Mouse (Mus musculus) MEL (cell line): ENCODE data around the gene Clip3. TPM values are rescaled to one million over a fixed set of nuclear protein-coding genes. Genes with fewer than 3 reads are reported as not detected.

Experiments
- DNase-seq: peaks from one replicate; pipeline ENCODE4 v3.0.0; 2011; ENCODE audit warnings: low read depth, low spot score
- H3K27ac ChIP-seq: 2 replicates; pipeline ENCODE4 v1.5.1; 2012; ENCODE audit warnings: low read depth, mild to moderate bottlenecking, control low read depth, low read length, moderate library complexity; ENCODE audit not compliant: control insufficient read depth
- H3K27me3 ChIP-seq, 2 experiments: fragments of 150-350 bp in 1 of 2; sonication (generic) in 1 of 2; 2 replicates each; pipeline ENCODE4 v1.6.1; 2012; ENCODE audit warnings: low read length in 2 of 2, mild to moderate bottlenecking in 2 of 2, improper control_type of control experiment in 1 of 2, moderate library complexity in 1 of 2; ENCODE audit not compliant: insufficient read depth in 2 of 2, control insufficient read depth in 1 of 2
- H3K36me3 ChIP-seq, 2 experiments: 2 replicates each; pipeline ENCODE4 v1.6.1; 2012 to 2014; ENCODE audit warnings: low read length in 2 of 2, improper control_type of control experiment in 1 of 2, inconsistent platforms in 1 of 2, mild to moderate bottlenecking in 1 of 2; ENCODE audit not compliant: insufficient read depth in 2 of 2, control insufficient read depth in 1 of 2
- H3K4me1 ChIP-seq, 2 experiments: fragments of 150-350 bp in 1 of 2; sonication (generic) in 1 of 2; 2 replicates each; pipeline ENCODE4 v1.6.1; 2012; ENCODE audit warnings: low read length in 2 of 2, improper control_type of control experiment in 1 of 2, mild to moderate bottlenecking in 1 of 2; ENCODE audit not compliant: insufficient read depth in 2 of 2, control insufficient read depth in 1 of 2
- H3K4me3 ChIP-seq, 2 experiments: fragments of 150-350 bp in 1 of 2; sonication (generic) in 1 of 2; 2 replicates each; pipeline ENCODE4 v1.5.1; 2012; ENCODE audit warnings: low read depth in 2 of 2, low read length in 2 of 2, mild to moderate bottlenecking in 2 of 2, moderate library complexity in 2 of 2, control low read depth in 1 of 2, improper control_type of control experiment in 1 of 2; ENCODE audit not compliant: control insufficient read depth in 1 of 2, insufficient read depth in 1 of 2
- H3K79me2 ChIP-seq: 2 replicates; pipeline ENCODE4 v1.6.1; 2012; ENCODE audit warnings: mild to moderate bottlenecking, low read length, moderate library complexity; ENCODE audit not compliant: control insufficient read depth, poor library complexity, insufficient read depth
- H3K9ac ChIP-seq: 2 replicates; pipeline ENCODE4 v1.6.1; 2012; ENCODE audit warnings: low read depth, mild to moderate bottlenecking, control low read depth, low read length, moderate library complexity; ENCODE audit not compliant: control insufficient read depth, poor library complexity, severe bottlenecking
- H3K9me3 ChIP-seq: fragments of 150-350 bp; sonication (generic); replicated peaks from 2 replicates; pipeline ENCODE4 v1.6.1; 2012; ENCODE audit warnings: mild to moderate bottlenecking, low read length, improper control_type of control experiment, moderate library complexity; ENCODE audit not compliant: insufficient read depth
- BHLHE40 ChIP-seq: IDR thresholded peaks from 2 replicates; pipeline ENCODE4 v1.6.1; 2012; ENCODE audit warnings: low read depth, mild to moderate bottlenecking, inconsistent platforms, low read length, improper control_type of control experiment, borderline replicate concordance
- CHD2 ChIP-seq: IDR thresholded peaks from 2 replicates; pipeline ENCODE4 v1.6.1; 2011; ENCODE audit warnings: low read length, improper control_type of control experiment
- EP300 ChIP-seq, 2 experiments: IDR thresholded peaks; 2 replicates each; pipeline ENCODE4 v1.6.1; 2011; ENCODE audit warnings: improper control_type of control experiment in 2 of 2, low read length in 2 of 2, low read depth in 1 of 2, mild to moderate bottlenecking in 1 of 2
- GABPA ChIP-seq: IDR thresholded peaks from 2 replicates; pipeline ENCODE4 v1.6.1; 2012; ENCODE audit warnings: low read depth, mild to moderate bottlenecking, inconsistent platforms, low read length, improper control_type of control experiment, moderate library complexity
- GATA1 ChIP-seq: IDR thresholded peaks from 2 replicates; pipeline ENCODE4 v1.6.1; 2011; ENCODE audit warnings: low read depth, low read length, improper control_type of control experiment
- HCFC1 ChIP-seq: IDR thresholded peaks from 2 replicates; pipeline ENCODE4 v1.6.1; 2012; ENCODE audit warnings: low read depth, mild to moderate bottlenecking, inconsistent platforms, low read length, improper control_type of control experiment, moderate library complexity
- JUND ChIP-seq: IDR thresholded peaks from 2 replicates; pipeline ENCODE4 v1.6.1; 2011; ENCODE audit warnings: low read depth, mild to moderate bottlenecking, improper control_type of control experiment, low read length
- MAX ChIP-seq: IDR thresholded peaks from 2 replicates; pipeline ENCODE4 v1.6.1; 2011; ENCODE audit warnings: low read length, improper control_type of control experiment
- MAZ ChIP-seq: IDR thresholded peaks from 2 replicates; pipeline ENCODE4 v1.6.1; 2012; ENCODE audit warnings: low read depth, mild to moderate bottlenecking, inconsistent platforms, low read length, improper control_type of control experiment
- MEF2A ChIP-seq: IDR thresholded peaks from 2 replicates; pipeline ENCODE4 v1.6.1; 2014; ENCODE audit warnings: low read depth, mild to moderate bottlenecking, inconsistent platforms, low read length, improper control_type of control experiment; ENCODE audit not compliant: poor library complexity, insufficient replicate concordance, severe bottlenecking; ENCODE audit errors: extremely low read depth
- NRF1 ChIP-seq: IDR thresholded peaks from 2 replicates; pipeline ENCODE4 v1.6.1; 2014; ENCODE audit warnings: low read depth, mild to moderate bottlenecking, inconsistent platforms, low read length, improper control_type of control experiment, moderate library complexity; ENCODE audit not compliant: poor library complexity, insufficient read depth, severe bottlenecking
- POLR2A ChIP-seq, 2 experiments: IDR thresholded peaks; 2 replicates each; pipeline ENCODE4 v1.6.1; 2011 to 2012; ENCODE audit warnings: low read length in 2 of 2, mild to moderate bottlenecking in 2 of 2, control low read depth in 1 of 2, improper control_type of control experiment in 1 of 2, low read depth in 1 of 2, moderate library complexity in 1 of 2; ENCODE audit not compliant: control insufficient read depth in 1 of 2, insufficient read depth in 1 of 2, poor library complexity in 1 of 2
- SIN3A ChIP-seq: IDR thresholded peaks from 2 replicates; pipeline ENCODE4 v1.6.1; 2012; ENCODE audit warnings: low read length, improper control_type of control experiment, inconsistent platforms
- SMC3 ChIP-seq: IDR thresholded peaks from 2 replicates; pipeline ENCODE4 v1.6.1; 2011; ENCODE audit warnings: low read depth, low read length, improper control_type of control experiment
- TBP ChIP-seq: IDR thresholded peaks from 2 replicates; pipeline ENCODE4 v1.8.0; 2011; ENCODE audit warnings: low read depth, low read length, improper control_type of control experiment
- TCF12 ChIP-seq: IDR thresholded peaks from 2 replicates; pipeline ENCODE4 v1.6.1; 2014; ENCODE audit warnings: low read depth, mild to moderate bottlenecking, inconsistent platforms, low read length, improper control_type of control experiment, moderate library complexity
- UBTF ChIP-seq: IDR thresholded peaks from 2 replicates; pipeline ENCODE4 v1.6.1; 2012; ENCODE audit warnings: low read depth, mild to moderate bottlenecking, inconsistent platforms, low read length, improper control_type of control experiment, moderate library complexity, borderline replicate concordance; ENCODE audit not compliant: insufficient read depth
- USF1 ChIP-seq: IDR thresholded peaks from 2 replicates; pipeline ENCODE4 v1.6.1; 2014; ENCODE audit warnings: low read depth, mild to moderate bottlenecking, inconsistent platforms, low read length, improper control_type of control experiment, moderate library complexity
- ZC3H11A ChIP-seq: IDR thresholded peaks from 2 replicates; pipeline ENCODE4 v1.6.1; 2012; ENCODE audit warnings: low read depth, mild to moderate bottlenecking, inconsistent platforms, low read length, improper control_type of control experiment
- ZKSCAN1 ChIP-seq: IDR thresholded peaks from 2 replicates; pipeline ENCODE4 v1.6.1; 2012; ENCODE audit warnings: low read depth, mild to moderate bottlenecking, inconsistent platforms, low read length, improper control_type of control experiment, moderate library complexity
- ZMIZ1 ChIP-seq: IDR thresholded peaks from 2 replicates; pipeline ENCODE4 v1.6.1; 2012; ENCODE audit warnings: low read depth, mild to moderate bottlenecking, inconsistent platforms, low read length, improper control_type of control experiment, moderate library complexity
- ZNF384 ChIP-seq: IDR thresholded peaks from 2 replicates; pipeline ENCODE4 v1.6.1; 2012; ENCODE audit warnings: low read depth, mild to moderate bottlenecking, inconsistent platforms, low read length, improper control_type of control experiment
- polyA plus RNA-seq, 2 experiments: library from polyadenylated mRNA; stranded (reverse) in 1 of 2; unstranded in 1 of 2; fragments of >175 nt in 1 of 2; fragments of >200 nt in 1 of 2; gene quantifications; 2 replicates each; pipeline versions ENCODE4 v1.2.1 to v1.2.4; 2012; ENCODE audit warnings: low replicate concordance in 2 of 2, low read depth in 1 of 2; ENCODE audit not compliant: insufficient read length in 2 of 2, insufficient read depth in 1 of 2, missing spikeins in 1 of 2
- total RNA-seq: library from RNA; depleted of rRNA; stranded (reverse); fragments of 300-350 nt; gene quantifications from 2 replicates; pipeline ENCODE4 v1.2.3, GENCODE M21; 2012

Gene Clip3
- total and polyA plus RNA-seq, 3 experiments = 0.19 TPM; not detected in 2

DNA sequence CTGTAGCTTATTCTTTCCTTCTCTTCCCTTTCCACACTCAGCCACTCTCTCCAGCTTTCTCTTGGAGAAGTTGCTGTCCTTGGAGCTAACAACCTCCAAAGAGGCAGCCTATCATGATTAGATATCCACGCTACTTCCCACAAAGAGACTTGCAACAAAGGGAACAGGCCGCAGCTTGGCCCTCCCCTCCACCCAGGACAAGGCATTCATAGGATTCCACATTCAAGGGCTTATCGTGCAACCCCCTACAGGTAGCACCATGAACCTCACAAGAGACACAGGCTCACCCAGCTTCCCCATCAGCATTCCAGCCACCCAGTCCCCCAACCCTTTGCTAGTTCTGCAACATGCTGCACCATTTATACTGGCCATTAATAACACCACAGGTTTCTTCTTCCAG is 24.7 kb upstream of the Clip3 start:
- DNase-seq = no peak
- H3K27ac ChIP-seq = no peak overlapping the region
- no peaks in the 10 kb centered on the region for H3K36me3 ChIP-seq

DNA sequence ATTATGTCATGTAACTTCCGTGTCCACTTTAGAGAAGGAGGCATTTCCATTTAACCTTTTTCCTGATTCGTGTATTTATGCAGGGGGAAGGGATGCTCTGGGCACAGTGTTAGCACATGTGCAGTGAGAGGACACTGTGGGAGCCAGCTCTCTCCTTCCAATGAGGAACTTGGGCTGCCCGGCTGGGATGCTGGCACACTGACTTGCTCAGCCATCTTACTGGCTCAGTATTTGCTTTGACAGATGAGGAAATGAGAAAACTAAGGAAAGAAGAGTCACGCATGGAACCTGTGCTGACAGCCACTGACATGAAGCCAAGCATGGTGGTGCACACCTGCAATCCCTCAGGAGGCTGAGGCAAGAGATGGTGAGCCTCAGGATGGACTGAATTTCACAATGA is 21.9 kb upstream of the Clip3 start:
- H3K27me3 ChIP-seq = no peaks in the 10 kb centered on the region
- no peak for TF ChIP-seq MEF2A
- no peak for TF ChIP-seq GABPA
- TF ChIP-seq EP300 (IDR thresholded peaks at IDR 0.05; ENCODE audit: low read depth in 1 of 2, low read length in 2 of 2) = no peak
- TF ChIP-seq TBP = no peak
- no peak for TF ChIP-seq SIN3A
- TF ChIP-seq GATA1 = no peak
- no peak for TF ChIP-seq SMC3
- H3K4me1 ChIP-seq = no peaks in the 10 kb centered on the region
- H3K9me3 ChIP-seq = no peaks in the 10 kb centered on the region
- DNase-seq = no peak
- H3K4me3 ChIP-seq = no peak overlapping the region
- no peak overlapping the region for H3K27ac ChIP-seq
- no peak overlapping the region for H3K9ac ChIP-seq
- no peaks in the 10 kb centered on the region for H3K79me2 ChIP-seq
- H3K36me3 ChIP-seq = no peaks in the 10 kb centered on the region

More for the DNA sequence above, 24.7 kb upstream of the Clip3 start:
- TF ChIP-seq ZKSCAN1 (no peak), SIN3A (no peak), POLR2A (IDR thresholded peaks at IDR 0.05; ENCODE audit: control insufficient read depth in 1 of 2, insufficient read depth in 1 of 2, low read depth in 1 of 2, low read length in 2 of 2, poor library complexity in 1 of 2) (no peak), CHD2 (no peak), USF1 (no peak), JUND (no peak)
- no peak overlapping the region for H3K4me3 ChIP-seq
- no peaks in the 10 kb centered on the region for H3K9me3 ChIP-seq
- no peaks in the 10 kb centered on the region for H3K79me2 ChIP-seq
- H3K9ac ChIP-seq = no peak overlapping the region
- H3K27me3 ChIP-seq = no peaks in the 10 kb centered on the region
- no peaks in the 10 kb centered on the region for H3K4me1 ChIP-seq

DNA sequence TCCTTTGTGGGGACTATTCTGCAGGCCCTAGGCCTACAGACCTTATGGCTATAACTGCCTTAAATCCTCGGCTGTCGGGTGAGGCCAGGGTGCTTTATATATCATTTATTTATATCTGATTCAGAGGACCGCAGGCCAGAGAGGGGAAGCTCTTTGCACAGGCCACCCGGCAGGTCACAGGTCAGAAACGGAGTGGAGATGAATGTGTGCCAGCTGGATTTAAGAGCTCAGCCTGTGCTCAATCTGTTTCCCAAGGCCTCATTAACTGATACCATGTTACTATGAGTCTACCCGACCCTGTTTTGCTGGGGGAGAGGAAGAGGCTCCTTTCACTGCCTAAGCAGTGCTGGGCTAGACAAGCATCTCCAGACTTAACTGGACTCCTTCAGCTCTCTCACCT is 17.1 kb upstream of the Clip3 start:
- H3K9me3 ChIP-seq = no peaks in the 10 kb centered on the region
- no peak for TF ChIP-seq UBTF
- no peak for TF ChIP-seq BHLHE40
- TF ChIP-seq ZKSCAN1 = no peak
- no peak for TF ChIP-seq NRF1
- TF ChIP-seq TCF12 = no peak
- no peak for TF ChIP-seq ZMIZ1
- TF ChIP-seq MEF2A = no peak
- no peak for TF ChIP-seq ZC3H11A
- TF ChIP-seq HCFC1 = no peak
- no peak for TF ChIP-seq MAX
- TF ChIP-seq SIN3A = no peak
- no peak for TF ChIP-seq MAZ
- TF ChIP-seq ZNF384 = no peak
- H3K79me2 ChIP-seq = peaks cover 8% of the 10 kb centered on the region
- H3K9ac ChIP-seq = no peak overlapping the region
- H3K4me3 ChIP-seq = no peak overlapping the region
- no peak for DNase-seq
- H3K4me1 ChIP-seq = 0 out of 4 replicates have a peak, but pooled peaks cover 0 to 5% of the 10 kb centered on the region in 2 experiments
- no peak overlapping the region for H3K27ac ChIP-seq
- H3K27me3 ChIP-seq = no peaks in the 10 kb centered on the region
- H3K36me3 ChIP-seq = peaks cover 0 to 8% of the 10 kb centered on the region in 2 experiments; a peak in 2 of 4 replicates
